Mouse (Mus musculus): ENCODE measurements around the gene Arpc2. TPM values are rescaled to one million over a fixed set of nuclear protein-coding genes. Genes with fewer than 3 reads are reported as not detected.

The Arpc2 gene
- total RNA-seq, 2 experiments from 2014 or later, result 140 to 145 TPM

Small RNAs within 50 kb of the gene (microRNA-seq; reads per million reads assigned to microRNA genes)
- gene Mir1928, result not detected

Other genes with a start within 250 kb of the Arpc2 start
- gene Tns1, start 111.6 kb upstream of the Arpc2 start, total RNA-seq (2021), result 100 to 1,000 TPM; 259 to 265 TPM
- gene Rufy4, start 110.5 kb upstream of the Arpc2 start, total RNA-seq (2021), result under 1 TPM; 0.52 to 0.54 TPM
- gene Cxcr2, start 82.1 kb upstream of the Arpc2 start, total RNA-seq (2021), result under 1 TPM in 1 of 2 experiments, not detected in 1; 0.08 TPM
- gene Cxcr1, start 41.5 kb upstream of the Arpc2 start, total RNA-seq (2021), result not detected
- gene Gpbar1, start 42.5 kb downstream of the Arpc2 start, total RNA-seq (2021), result not detected
- 100 to 1,000 TPM; 113 to 117 TPM for gene Aamp, start 48.7 kb downstream of the Arpc2 start, total RNA-seq (2021)
- gene Pnkd, start 48.8 kb downstream of the Arpc2 start, total RNA-seq (2021), result 10 to 100 TPM; 83.8 to 91.1 TPM
- 10 to 100 TPM; 63.2 to 68.6 TPM for gene Tmbim1, start 69.5 kb downstream of the Arpc2 start, total RNA-seq (2021)
- gene Catip, start 126.0 kb downstream of the Arpc2 start, total RNA-seq (2021), result under 1 TPM; 0.23 to 0.25 TPM
- 1 to 10 TPM; 4.5 to 4.6 TPM for gene Slc11a1, start 139.1 kb downstream of the Arpc2 start, total RNA-seq (2021)
- 100 to 1,000 TPM; 109 to 135 TPM for gene Ctdsp1, start 155.4 kb downstream of the Arpc2 start, total RNA-seq (2021)
- under 1 TPM; 0.13 to 0.66 TPM for gene Vil1, start 173.3 kb downstream of the Arpc2 start, total RNA-seq (2021)

All from gastrocnemius, postnatal 4 days (tissue).